Mouse (Mus musculus) olfactory bulb, adult 2 months (tissue): ENCODE measurements at regions not wholly inside any gene's neighbourhood (a gene's known extent, or its start where the extent isn't known, plus 50 kb on each side); places are given as distances from the start of the nearest gene placed in this dataset.

Source experiments
- H3K27ac ChIP-seq: fragments of 200-500 bp; 2 replicates; pipeline ENCODE4 v1.5.1; 2012; ENCODE audit warnings: low read depth, low read length; ENCODE audit not compliant: insufficient read depth
- H3K4me1 ChIP-seq: fragments of 200-500 bp; 2 replicates; pipeline ENCODE4 v1.6.1; 2012; ENCODE audit warnings: low read length; ENCODE audit not compliant: control insufficient read depth, insufficient read depth
- H3K4me3 ChIP-seq: fragments of 200-500 bp; 2 replicates; pipeline ENCODE4 v1.5.1; 2012; ENCODE audit warnings: mild to moderate bottlenecking, low read depth, low read length, moderate library complexity; ENCODE audit not compliant: insufficient read depth
- CTCF ChIP-seq: fragments of 200-500 bp; IDR thresholded peaks from 2 replicates; pipeline ENCODE4 v1.5.1; 2012; ENCODE audit warnings: low read depth, mild to moderate bottlenecking, low read length, moderate library complexity; ENCODE audit not compliant: insufficient read depth
- POLR2A ChIP-seq: fragments of 200-500 bp; IDR thresholded peaks from 2 replicates; pipeline ENCODE4 v1.6.1; 2012; ENCODE audit warnings: mild to moderate bottlenecking, low read depth, low read length, moderate library complexity; ENCODE audit not compliant: insufficient read depth
- WGBS: fragments of 180-500 bp; shearing (Covaris S2); methylation state at CpG from one replicate; pipeline ENCODE4 v1.1.7; 2018; 5-methylcytosine and 5-hydroxymethylcytosine counted together

- Histone ChIP-seq H3K27ac (no peak overlapping the region), H3K4me1 (no peaks in the 10 kb centered on the region), H3K4me3 (no peak overlapping the region)
- WGBS, result 77% methylated on average over 5 of the region's 5 CpGs
- TF ChIP-seq CTCF (no peak), POLR2A (no peak)
Measured at GRCm38 (mm10) chr1:23188216-23188615, 86.2 kb upstream of the 4933415F23Rik start.

- Histone ChIP-seq H3K4me1 (no peaks in the 10 kb centered on the region), H3K27ac (no peak overlapping the region), H3K4me3 (no peak overlapping the region)
- no peak for TF ChIP-seq POLR2A
- TF ChIP-seq CTCF, result no peak
- 78% methylated on average over 6 of the region's 6 CpGs for WGBS
Measured at GRCm38 (mm10) chr1:23187446-23188206, 85.6 kb upstream of the 4933415F23Rik start.

- H3K4me1 ChIP-seq, result no peaks in the 10 kb centered on the region
- H3K4me3 ChIP-seq, result no peak overlapping the region
- H3K27ac ChIP-seq, result no peak overlapping the region
- TF ChIP-seq CTCF (no peak), POLR2A (no peak)
- 83% methylated on average over 9 of the region's 9 CpGs for WGBS
Measured at GRCm38 (mm10) chr1:23184728-23185127, 82.7 kb upstream of the 4933415F23Rik start.

- H3K27ac ChIP-seq, result no peak overlapping the region
- no peak overlapping the region for H3K4me3 ChIP-seq
- H3K4me1 ChIP-seq, result no peaks in the 10 kb centered on the region
- no peak for TF ChIP-seq CTCF
- no peak for TF ChIP-seq POLR2A
Measured at GRCm38 (mm10) chr1:23182541-23182940, 80.5 kb upstream of the 4933415F23Rik start.

- TF ChIP-seq POLR2A (no peak), CTCF (no peak)
- Histone ChIP-seq H3K4me3 (no peak overlapping the region), H3K4me1 (no peaks in the 10 kb centered on the region), H3K27ac (no peak overlapping the region)
- 57% methylated on average over 6 of the region's 6 CpGs for WGBS
Measured at GRCm38 (mm10) chr1:23178335-23178974, 76.4 kb upstream of the 4933415F23Rik start.

- H3K4me3 ChIP-seq, result no peak overlapping the region
Measured at GRCm38 (mm10) chr1:23174022-23174421, 72.0 kb upstream of the 4933415F23Rik start.

GRCm38 (mm10) chr1:23173054-23173802, 71.2 kb upstream of the 4933415F23Rik start:
- H3K4me1 ChIP-seq, result no peaks in the 10 kb centered on the region
- H3K4me3 ChIP-seq, result no peak overlapping the region
- WGBS, result 41% methylated on average over 7 of the region's 7 CpGs
- H3K27ac ChIP-seq, result no peak overlapping the region
- no peak for TF ChIP-seq POLR2A
- TF ChIP-seq CTCF, result no peak

More at GRCm38 (mm10) chr1:23174022-23174421, 72.0 kb upstream of the 4933415F23Rik start:
- no peak for TF ChIP-seq CTCF
- no peak for TF ChIP-seq POLR2A
- WGBS, result 88% methylated on average over 11 of the region's 11 CpGs
- Histone ChIP-seq H3K4me1 (no peaks in the 10 kb centered on the region), H3K27ac (no peak overlapping the region; the same call in 1 of the 2 replicates)

GRCm38 (mm10) chr1:23171336-23171735, 69.3 kb upstream of the 4933415F23Rik start:
- H3K27ac ChIP-seq, result no peak overlapping the region
- H3K4me3 ChIP-seq, result no peak overlapping the region
- no peaks in the 10 kb centered on the region for H3K4me1 ChIP-seq
- 95% methylated on average over 2 of the region's 2 CpGs for WGBS
- TF ChIP-seq POLR2A (no peak), CTCF (no peak)

- no peak overlapping the region for H3K4me3 ChIP-seq
- no peaks in the 10 kb centered on the region for H3K4me1 ChIP-seq
- 83% methylated on average over 2 of the region's 2 CpGs for WGBS
- TF ChIP-seq POLR2A, result no peak
- no peak for TF ChIP-seq CTCF
- no peak overlapping the region for H3K27ac ChIP-seq
Measured at GRCm38 (mm10) chr1:23170711-23171110, 68.7 kb upstream of the 4933415F23Rik start.
